Mouse (Mus musculus) midbrain, embryonic 16.5 days (tissue): ENCODE measurements around the gene Kif1b. TPM values are rescaled to one million over a fixed set of nuclear protein-coding genes. Genes with fewer than 3 reads are reported as not detected.

Source experiments
- ATAC-seq: fragments of 200-750 bp; cut with Nextera tagmentation; 2 replicates; pipeline ENCODE4 v1.8.0; 2017; ENCODE audit warnings: moderate TSS enrichment
- H3K27ac ChIP-seq: fragments of 300-500 bp; sonication (generic); 2 replicates; pipeline ENCODE4 v1.5.1; 2014; ENCODE audit warnings: mild to moderate bottlenecking, low read length, mixed read lengths
- H3K27me3 ChIP-seq: fragments of 300-500 bp; sonication (generic); 2 replicates; pipeline ENCODE4 v1.6.1; 2014; ENCODE audit warnings: low read depth, low read length, mixed read lengths; ENCODE audit not compliant: control insufficient read depth, insufficient read depth
- H3K36me3 ChIP-seq: fragments of 300-500 bp; sonication (generic); 2 replicates; pipeline ENCODE4 v1.6.1; 2014; ENCODE audit warnings: mild to moderate bottlenecking, low read length, moderate library complexity, mixed read lengths; ENCODE audit not compliant: control insufficient read depth, insufficient read depth
- H3K4me1 ChIP-seq: fragments of 300-500 bp; sonication (generic); 2 replicates; pipeline ENCODE4 v1.6.1; 2014; ENCODE audit warnings: mild to moderate bottlenecking, low read length, mixed read lengths; ENCODE audit not compliant: control insufficient read depth, insufficient read depth
- H3K4me2 ChIP-seq: fragments of 300-500 bp; sonication (generic); 2 replicates; pipeline ENCODE4 v1.6.1; 2014; ENCODE audit warnings: mild to moderate bottlenecking, low read length, mixed read lengths
- H3K4me3 ChIP-seq: fragments of 300-500 bp; sonication (generic); 2 replicates; pipeline ENCODE4 v1.5.1; 2014; ENCODE audit warnings: low read depth, mild to moderate bottlenecking, low read length, moderate library complexity, mixed read lengths
- H3K9ac ChIP-seq: fragments of 300-500 bp; sonication (generic); 2 replicates; pipeline ENCODE4 v1.6.1; 2014; ENCODE audit warnings: low read depth, low read length, mixed read lengths
- H3K9me3 ChIP-seq: fragments of 300-500 bp; sonication (generic); replicated peaks from 2 replicates; pipeline ENCODE4 v1.6.1; 2014; ENCODE audit warnings: mild to moderate bottlenecking, low read length, mixed read lengths; ENCODE audit not compliant: control insufficient read depth, poor library complexity, severe bottlenecking
- WGBS: fragments of 180-500 bp; shearing (Covaris S2); extraction: QIAGEN DNeasy Blood & Tissue Kit; methylation state at CpG from one replicate; pipeline ENCODE4 v1.1.7; 2014; 5-methylcytosine and 5-hydroxymethylcytosine counted together
- polyA plus RNA-seq: library from polyadenylated mRNA; unstranded; fragments of >200 nt; fragmentation: Nextera tagmentation; extraction: Ambion mirVana; gene quantifications from 2 replicates; pipeline ENCODE4 v1.2.1, GENCODE M21; 2015

Kif1b gene
- polyA plus RNA-seq, 1 experiment from 2014 or later, result 118 TPM

GRCm38 (mm10) chr4:149291061-149291460, 16.4 kb downstream of the Kif1b start:
- H3K9me3 ChIP-seq, result no peaks in the 10 kb centered on the region
- H3K4me2 ChIP-seq, result no peak overlapping the region
- H3K9ac ChIP-seq, result no peak overlapping the region
- H3K36me3 ChIP-seq, result peaks cover 13% of the 10 kb centered on the region; the same call in 1 of the 2 replicates
- no peak overlapping the region for H3K27ac ChIP-seq
- WGBS, result 76% methylated on average over 9 of the region's 9 CpGs
- peaks cover 15% of the 10 kb centered on the region for H3K4me1 ChIP-seq
- no peak for ATAC-seq
- no peaks in the 10 kb centered on the region for H3K27me3 ChIP-seq
- no peak overlapping the region for H3K4me3 ChIP-seq

- ATAC-seq, result no peak
- Histone ChIP-seq H3K27ac (no peak overlapping the region), H3K4me2 (no peak overlapping the region), H3K4me1 (peaks cover 12% of the 10 kb centered on the region), H3K9me3 (no peaks in the 10 kb centered on the region), H3K27me3 (no peaks in the 10 kb centered on the region), H3K9ac (no peak overlapping the region), H3K36me3 (peaks cover 13% of the 10 kb centered on the region; the same call in 1 of the 2 replicates), H3K4me3 (no peak overlapping the region)
- WGBS, result 83% methylated on average over 7 of the region's 7 CpGs
Measured at GRCm38 (mm10) chr4:149290157-149290750, 17.2 kb downstream of the Kif1b start.

GRCm38 (mm10) chr4:149286287-149287137, 21.0 kb downstream of the Kif1b start:
- no peaks in the 10 kb centered on the region for H3K9me3 ChIP-seq
- H3K27me3 ChIP-seq, result no peaks in the 10 kb centered on the region
- H3K4me3 ChIP-seq, result no peak overlapping the region
- no peak overlapping the region for H3K27ac ChIP-seq
- ATAC-seq, result no peak
- peaks cover 17% of the 10 kb centered on the region for H3K4me1 ChIP-seq
- no peak overlapping the region for H3K9ac ChIP-seq
- peaks cover 13% of the 10 kb centered on the region; the same call in 1 of the 2 replicates for H3K36me3 ChIP-seq
- WGBS, result 74% methylated on average over 8 of the region's 8 CpGs
- H3K4me2 ChIP-seq, result no peak overlapping the region

GRCm38 (mm10) chr4:149285691-149286090, 21.8 kb downstream of the Kif1b start:
- Histone ChIP-seq H3K9ac (no peak overlapping the region), H3K27ac (no peak overlapping the region), H3K36me3 (peaks cover 7% of the 10 kb centered on the region; the same call in 1 of the 2 replicates), H3K4me2 (no peak overlapping the region), H3K4me3 (no peak overlapping the region), H3K9me3 (no peaks in the 10 kb centered on the region), H3K27me3 (no peaks in the 10 kb centered on the region), H3K4me1 (peaks cover 17% of the 10 kb centered on the region)
- 90% methylated on average over 1 of the region's 1 CpGs for WGBS
- ATAC-seq, result no peak

- no peaks in the 10 kb centered on the region for H3K36me3 ChIP-seq
- H3K9ac ChIP-seq, result no peak overlapping the region
- 90% methylated on average over 3 of the region's 3 CpGs for WGBS
- H3K4me1 ChIP-seq, result peaks cover 30% of the 10 kb centered on the region
- H3K4me3 ChIP-seq, result no peak overlapping the region
- no peak overlapping the region for H3K27ac ChIP-seq
- no peak for ATAC-seq
- no peaks in the 10 kb centered on the region for H3K27me3 ChIP-seq
- no peaks in the 10 kb centered on the region for H3K9me3 ChIP-seq
- H3K4me2 ChIP-seq, result no peak overlapping the region
Measured at GRCm38 (mm10) chr4:149283018-149283417, 24.5 kb downstream of the Kif1b start.

- Histone ChIP-seq H3K27ac (no peak overlapping the region), H3K4me1 (peaks cover 37% of the 10 kb centered on the region)
Measured at GRCm38 (mm10) chr4:149282025-149282738, 25.3 kb downstream of the Kif1b start.

GRCm38 (mm10) chr4:149277571-149277970, 29.9 kb downstream of the Kif1b start:
- H3K27me3 ChIP-seq, result no peaks in the 10 kb centered on the region
- peak overlapping the region; percentile 37; the same call in 1 of the 2 replicates for H3K27ac ChIP-seq
- H3K36me3 ChIP-seq, result peaks cover 20% of the 10 kb centered on the region
- peaks cover 29% of the 10 kb centered on the region for H3K4me1 ChIP-seq
- H3K4me3 ChIP-seq, result no peak overlapping the region
- ATAC-seq, result peak; percentile 72; the same call in 1 of the 2 replicates
- 26% methylated on average over 4 of the region's 4 CpGs for WGBS
- H3K9ac ChIP-seq, result no peak overlapping the region
- peak overlapping the region; percentile 36 for H3K4me2 ChIP-seq
- H3K9me3 ChIP-seq, result no peaks in the 10 kb centered on the region

More at GRCm38 (mm10) chr4:149282025-149282738, 25.3 kb downstream of the Kif1b start:
- H3K4me3 ChIP-seq, result no peak overlapping the region
- no peak overlapping the region for H3K4me2 ChIP-seq
- no peak overlapping the region for H3K9ac ChIP-seq
- 72% methylated on average over 7 of the region's 7 CpGs for WGBS
- H3K36me3 ChIP-seq, result no peaks in the 10 kb centered on the region
- H3K27me3 ChIP-seq, result no peaks in the 10 kb centered on the region
- no peak for ATAC-seq
- H3K9me3 ChIP-seq, result no peaks in the 10 kb centered on the region

GRCm38 (mm10) chr4:149273128-149273527, 34.4 kb downstream of the Kif1b start:
- Histone ChIP-seq H3K9me3 (no peaks in the 10 kb centered on the region), H3K27ac (no peak overlapping the region), H3K36me3 (peaks cover 35% of the 10 kb centered on the region), H3K9ac (no peak overlapping the region), H3K27me3 (no peaks in the 10 kb centered on the region), H3K4me2 (no peak overlapping the region), H3K4me1 (peaks cover 11% of the 10 kb centered on the region), H3K4me3 (no peak overlapping the region)
- WGBS, result 95% methylated on average over 1 of the region's 1 CpGs
- ATAC-seq, result no peak
